Mouse (Mus musculus) bone marrow macrophage, adult 2 months (primary cell): ENCODE results near the gene Mettl14.

Source experiments
- CTCF ChIP-seq: IDR thresholded peaks from 2 replicates; pipeline ENCODE4 v1.5.1; 2012; ENCODE audit warnings: low read depth, mild to moderate bottlenecking, low read length, moderate library complexity
- POLR2A ChIP-seq: IDR thresholded peaks from 2 replicates; pipeline ENCODE4 v1.6.1; 2012; ENCODE audit warnings: mild to moderate bottlenecking, low read depth, low read length, borderline replicate concordance

- no peak for TF ChIP-seq POLR2A
- TF ChIP-seq CTCF: no peak
These were observed 46.2 kb upstream of the Mettl14 start for GRCm38 (mm10) chr3:123431951-123432674.
